Mouse (Mus musculus): ENCODE data around the gene Zfp974. TPM values are rescaled to one million over a fixed set of nuclear protein-coding genes. Genes with fewer than 3 reads are reported as not detected.
A peak's percentile ranks its signal among the peaks of the same experiment; 100 is the strongest.

The Zfp974 gene
- polyA plus RNA-seq, 1 experiment from 2014 or later: 12.8 TPM

- peak overlapping the region; percentile 86 for H3K27ac ChIP-seq
- H3K4me3 ChIP-seq: peak overlapping the region; percentile 69
- peaks cover 14% of the 10 kb centered on the region for H3K4me1 ChIP-seq
- peaks cover 33% of the 10 kb centered on the region for H3K36me3 ChIP-seq
- no peaks in the 10 kb centered on the region for H3K27me3 ChIP-seq (ENCODE audit: low read depth, poor library complexity, severe bottlenecking)
- no peak for DNase-seq (ENCODE audit: low spot score)
- no peaks in the 10 kb centered on the region for H3K9me3 ChIP-seq (replicated peaks)
- 35% methylated on average over 10 of the region's 10 CpGs for WGBS
Observed at GRCm38 (mm10) chr7:27859301-27860251, 69.7 kb downstream of the Zfp974 start.

Other genes with a start within 250 kb of the Zfp974 start
- 2.5 and 3.3 TPM in 2 replicates for gene Zfp607b, start 240.1 kb downstream of the Zfp974 start, polyA plus RNA-seq (2016; fragmentation: Nextera tagmentation; extraction: Ambion mirVana)
- gene Zfp60, start 198.1 kb downstream of the Zfp974 start, polyA plus RNA-seq (2016; fragmentation: Nextera tagmentation; extraction: Ambion mirVana): 38.2 and 49.5 TPM in 2 replicates
- 1.7 and 1.9 TPM in 2 replicates for gene Zfp626, start 122.3 kb downstream of the Zfp974 start, polyA plus RNA-seq (2016; fragmentation: Nextera tagmentation; extraction: Ambion mirVana)
- 8.6 and 11.0 TPM in 2 replicates for gene Zfp59, start 90.9 kb downstream of the Zfp974 start, polyA plus RNA-seq (2016; fragmentation: Nextera tagmentation; extraction: Ambion mirVana)
- 3.6 and 3.9 TPM in 2 replicates for gene Zfp607a, start 71.9 kb downstream of the Zfp974 start, polyA plus RNA-seq (2016; fragmentation: Nextera tagmentation; extraction: Ambion mirVana)
- gene Zfp780b, start 49.7 kb upstream of the Zfp974 start, polyA plus RNA-seq (2016; fragmentation: Nextera tagmentation; extraction: Ambion mirVana): 20.2 and 23.6 TPM in 2 replicates
- 8.1 and 8.6 TPM in 2 replicates for gene Zfp850, start 84.7 kb upstream of the Zfp974 start, polyA plus RNA-seq (2016; fragmentation: Nextera tagmentation; extraction: Ambion mirVana)
- gene Psmc4, start 120.6 kb upstream of the Zfp974 start, polyA plus RNA-seq (2016; fragmentation: Nextera tagmentation; extraction: Ambion mirVana): 438 and 454 TPM in 2 replicates
- 0.31 and 0.36 TPM in 2 replicates for gene Fcgbp, start 141.8 kb upstream of the Zfp974 start, polyA plus RNA-seq (2016; fragmentation: Nextera tagmentation; extraction: Ambion mirVana)
- gene 9530053A07Rik, start 200.0 kb upstream of the Zfp974 start, polyA plus RNA-seq (2016; fragmentation: Nextera tagmentation; extraction: Ambion mirVana): 0.01 TPM in 1 of 2 replicates, not detected in the other
- gene Fbl, start 240.2 kb upstream of the Zfp974 start, polyA plus RNA-seq (2016; fragmentation: Nextera tagmentation; extraction: Ambion mirVana): 166 and 214 TPM in 2 replicates